In genomic region chr13:114188107-114188506, GRCm38 (mm10) we compare ENCODE assay signal across 21 mouse cellular contexts.
A peak's percentile ranks its signal among the peaks of the same experiment; 100 is the strongest.
DNase-seq lines count a peak whose midpoint lies in the region; ATAC-seq and TF ChIP-seq lines count a peak whose summit lies in the region.
"Had no signal": no experiment of that assay in that cellular context is flagged by ENCODE, and none has a peak within 500 bp of the region (broad histone marks: within the 10 kb centered on the region; RNA-seq: fewer than 3 reads in every experiment).

No protein-coding gene starts in this region.

- H3K9ac ChIP-seq in liver, adult 2 months (ENCODE audit: low read depth, low read length), result no peak overlapping the region
- H3K9ac ChIP-seq in liver, postnatal 0 days (replicated peaks), result no peak overlapping the region
- H3K9ac ChIP-seq in lung, postnatal 0 days (replicated peaks; ENCODE audit: low read depth), result no peak overlapping the region
- H3K9ac ChIP-seq: embryonic facial prominence, embryonic 15.5 days; heart, embryonic 15.5 days; hindbrain, embryonic 14.5 days had no signal

- no peak for TF ChIP-seq EP300 in liver, postnatal 0 days (IDR thresholded peaks at IDR 0.05; ENCODE audit: low read depth)
- TF ChIP-seq EP300 in lung, postnatal 0 days (IDR thresholded peaks at IDR 0.05), result peak; percentile 40; the same call in 1 of the 2 replicates

- WGBS in liver, adult 2 months, result 74% methylated on average over 7 of the region's 7 CpGs
- 85% methylated on average over 7 of the region's 7 CpGs for WGBS in liver, postnatal 0 days (ENCODE audit: insufficient replicate concordance)
- 53% methylated on average over 7 of the region's 7 CpGs for WGBS in lung, postnatal 0 days

- H3K27me3 ChIP-seq in liver, adult 2 months (ENCODE audit: control insufficient read depth, insufficient read depth, low read length), result no peaks in the 10 kb centered on the region
- H3K27me3 ChIP-seq in liver, postnatal 0 days (ENCODE audit: insufficient read depth, low read length), result no peaks in the 10 kb centered on the region
- no peaks in the 10 kb centered on the region for H3K27me3 ChIP-seq in lung, postnatal 0 days (replicated peaks; ENCODE audit: insufficient read depth, low read length)
- H3K27me3 ChIP-seq: embryonic facial prominence, embryonic 15.5 days; heart, embryonic 15.5 days had no signal

- no peak for TF ChIP-seq CTCF in liver, adult 2 months (IDR thresholded peaks at IDR 0.05; ENCODE audit: low read depth, low read length)
- no peak for TF ChIP-seq CTCF in liver, postnatal 0 days (IDR thresholded peaks at IDR 0.05; ENCODE audit: low read depth)
- no peak for TF ChIP-seq CTCF in lung, postnatal 0 days (IDR thresholded peaks at IDR 0.05)

- no peaks in the 10 kb centered on the region for H3K9me3 ChIP-seq in liver, postnatal 0 days (ENCODE audit: low read length)
- no peaks in the 10 kb centered on the region for H3K9me3 ChIP-seq in lung, postnatal 0 days (ENCODE audit: low read length)
- H3K9me3 ChIP-seq: embryonic facial prominence, embryonic 15.5 days; forebrain, embryonic 10.5 days; heart, embryonic 10.5 days; heart, embryonic 15.5 days had no signal

- ATAC-seq in liver, postnatal 0 days, result no peak
- ATAC-seq in lung, postnatal 0 days, result peak; percentile 71
- ATAC-seq: forebrain, embryonic 14.5 days had no signal

- H3K27ac ChIP-seq in liver, adult 2 months (replicated peaks; ENCODE audit: insufficient read depth, low read depth, low read length), result no peak overlapping the region
- H3K27ac ChIP-seq in liver, postnatal 0 days (ENCODE audit: low read depth), result no peak overlapping the region
- H3K27ac ChIP-seq in lung, postnatal 0 days (ENCODE audit: low read length), result no peak overlapping the region
- H3K27ac ChIP-seq: embryonic facial prominence, embryonic 15.5 days; forebrain, embryonic 10.5 days; gastrocnemius, adult 2 months; heart, embryonic 10.5 days; heart, embryonic 15.5 days; hindbrain, embryonic 14.5 days had no signal

- H3K79me2 ChIP-seq in liver, adult 2 months (ENCODE audit: control insufficient read depth, insufficient read depth, low read length), result no peaks in the 10 kb centered on the region

- peak; percentile 24 for DNase-seq in liver, adult 2 months (ENCODE audit: extremely low read depth, low read depth, low spot score)
- DNase-seq in liver, postnatal 0 days, result no peak
- peak; percentile 61 for DNase-seq in lung, postnatal 0 days (ENCODE audit: low spot score)
- DNase-seq in lung, postnatal 25 days (ENCODE audit: low spot score), result no peak
- DNase-seq in induced T-regulatory cell, adult 2 months (ENCODE audit: low read depth), result peak; percentile 1
- no peak for DNase-seq in urinary bladder, postnatal 10 days (ENCODE audit: low spot score)
- DNase-seq: cerebellum, adult 11 months; cerebellum, adult 8-10 months; cerebellum, postnatal 14 days; embryo, embryonic 11 days; gastrocnemius, adult 2 months; gastrocnemius, postnatal 25 days; heart, adult 18-20 months; heart, postnatal 14 days had no signal

- no peaks in the 10 kb centered on the region for H3K36me3 ChIP-seq in liver, adult 2 months (ENCODE audit: control insufficient read depth, insufficient read depth, low read length)
- no peaks in the 10 kb centered on the region for H3K36me3 ChIP-seq in liver, postnatal 0 days (replicated peaks; ENCODE audit: insufficient read depth, low read length)
- H3K36me3 ChIP-seq in lung, postnatal 0 days (ENCODE audit: insufficient read depth, low read length), result no peaks in the 10 kb centered on the region
- H3K36me3 ChIP-seq: embryonic facial prominence, embryonic 15.5 days; forebrain, embryonic 10.5 days; heart, embryonic 10.5 days; heart, embryonic 15.5 days had no signal

- H3K4me1 ChIP-seq in liver, adult 2 months (ENCODE audit: control insufficient read depth, insufficient read depth, low read length), result no peaks in the 10 kb centered on the region
- no peaks in the 10 kb centered on the region for H3K4me1 ChIP-seq in liver, postnatal 0 days (ENCODE audit: insufficient read depth)
- no peaks in the 10 kb centered on the region for H3K4me1 ChIP-seq in lung, postnatal 0 days (ENCODE audit: insufficient read depth, low read depth, low read length)
- H3K4me1 ChIP-seq: forebrain, embryonic 10.5 days; heart, embryonic 10.5 days; heart, embryonic 15.5 days had no signal

- no peak overlapping the region for H3K4me3 ChIP-seq in liver, adult 2 months (ENCODE audit: insufficient read depth, low read depth, low read length)
- no peak overlapping the region for H3K4me3 ChIP-seq in liver, postnatal 0 days (ENCODE audit: low read depth, low read length)
- H3K4me3 ChIP-seq in lung, postnatal 0 days (ENCODE audit: low read depth, low read length), result no peak overlapping the region
- H3K4me3 ChIP-seq: embryonic facial prominence, embryonic 15.5 days; erythroblast, embryonic 14.5 days; forebrain, embryonic 10.5 days; gastrocnemius, adult 2 months; heart, embryonic 10.5 days; heart, embryonic 15.5 days had no signal

- H3K4me2 ChIP-seq in liver, postnatal 0 days (ENCODE audit: low read depth, low read length), result no peak overlapping the region
- H3K4me2 ChIP-seq in lung, postnatal 0 days (replicated peaks; ENCODE audit: low read depth, low read length), result no peak overlapping the region
- H3K4me2 ChIP-seq: embryonic facial prominence, embryonic 15.5 days; heart, embryonic 15.5 days; hindbrain, embryonic 14.5 days had no signal

- no peak for TF ChIP-seq POLR2A in liver, adult 2 months (IDR thresholded peaks at IDR 0.05; ENCODE audit: extremely low read depth, insufficient read depth, low read length)

Comparison
In these comparisons a context has a peak if more than half of its experiments do, and no peak if none do; other contexts are left out.
1. DNase-seq: peak in liver, adult 2 months (single experiment), lung, postnatal 0 days (single experiment) and induced T-regulatory cell, adult 2 months (single experiment); none in liver, postnatal 0 days (single experiment), lung, postnatal 25 days (single experiment) and urinary bladder, postnatal 10 days (single experiment).